Mouse (Mus musculus): ENCODE data around the gene Anapc16.

DNA sequence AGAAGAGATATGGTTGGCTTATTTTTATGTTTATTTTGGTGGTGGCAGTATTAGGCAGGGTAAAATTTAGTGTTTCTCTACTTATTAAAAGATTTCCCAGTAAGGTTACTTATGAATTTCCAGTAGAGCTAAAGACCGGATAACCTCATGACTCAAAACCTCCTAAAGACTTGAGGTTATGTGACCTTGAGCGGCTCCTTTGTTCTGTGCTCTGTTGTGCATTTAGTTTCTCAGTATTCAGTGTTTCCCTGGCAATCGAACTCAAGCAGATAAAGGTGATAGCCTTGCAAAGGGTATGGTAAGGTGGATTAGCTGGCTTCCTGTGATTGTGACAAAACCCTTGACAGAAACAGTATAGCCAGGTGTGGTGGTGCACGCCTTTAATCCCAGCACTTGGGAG is 26.5 kb upstream of the Anapc16 start:
- TF ChIP-seq POLR2AphosphoS2 (IDR thresholded peaks at IDR 0.05; ENCODE audit: insufficient read length, low read depth) (no peak), POLR2A (IDR thresholded peaks at IDR 0.05; ENCODE audit: insufficient read length, low read depth) (no peak), REST (IDR thresholded peaks at IDR 0.05; ENCODE audit: insufficient read depth, insufficient read length) (no peak), MAX (IDR thresholded peaks at IDR 0.05; ENCODE audit: low read depth) (no peak), MYOG (IDR thresholded peaks at IDR 0.05; ENCODE audit: control insufficient read depth in 1 of 3, insufficient read depth in 1 of 3, insufficient read length in 2 of 3, low read depth in 2 of 3) (no peak), USF1 (IDR thresholded peaks at IDR 0.05; ENCODE audit: low read depth) (no peak), SRF (IDR thresholded peaks at IDR 0.05; ENCODE audit: control insufficient read depth, insufficient read length, low read depth) (no peak), MYOD1 (IDR thresholded peaks at IDR 0.05; ENCODE audit: control insufficient read depth in 1 of 3, insufficient read length in 2 of 3, low read depth in 2 of 3) (no peak)
